Comparison of ENCODE assay signal across 8 mouse cellular contexts in genomic region chr15:84653979-84654966, GRCm38 (mm10). TPM values are rescaled to one million over a fixed set of nuclear protein-coding genes. Genes with fewer than 3 reads are reported as not detected.
DNase-seq lines count a peak whose midpoint lies in the region; ATAC-seq lines count a peak whose summit lies in the region.

No protein-coding gene starts in this region.

- peak overlapping the region; percentile 81 for H3K4me3 ChIP-seq in megakaryocyte, embryonic 14.5 days (replicated peaks)
- H3K4me3 ChIP-seq in embryonic facial prominence, embryonic 11.5 days (ENCODE audit: low read depth, low read length): peak overlapping the region; percentile 25
- peak overlapping the region; percentile 30; the same call in 1 of the 2 replicates for H3K4me3 ChIP-seq in liver, embryonic 12.5 days

- no peaks in the 10 kb centered on the region for H3K36me3 ChIP-seq in megakaryocyte, embryonic 14.5 days (replicated peaks; ENCODE audit: low read length)
- H3K36me3 ChIP-seq in embryonic facial prominence, embryonic 11.5 days (replicated peaks; ENCODE audit: control insufficient read depth, insufficient read depth, low read depth, low read length): no peaks in the 10 kb centered on the region
- no peaks in the 10 kb centered on the region for H3K36me3 ChIP-seq in liver, embryonic 12.5 days

- 3% methylated on average over 28 of the region's 28 CpGs for WGBS in embryonic facial prominence, embryonic 11.5 days
- 5% methylated on average over 28 of the region's 28 CpGs for WGBS in liver, embryonic 12.5 days (ENCODE audit: insufficient replicate concordance)

- peak overlapping the region; percentile 50 for H3K9ac ChIP-seq in embryonic facial prominence, embryonic 11.5 days (replicated peaks; ENCODE audit: low read length)
- no peak overlapping the region for H3K9ac ChIP-seq in liver, embryonic 12.5 days

- DNase-seq in embryonic facial prominence, embryonic 11.5 days (ENCODE audit: low spot score): peak; percentile 97
- DNase-seq in heart, adult 8-10 months (ENCODE audit: low spot score): peak; percentile 73
- peak; percentile 68 for DNase-seq in kidney, adult 18-20 months
- peak; percentile 93 for DNase-seq in neural tube, embryonic 10.5 days (ENCODE audit: extremely low spot score, low spot score)
- DNase-seq in thymus, adult 18-20 months: peak; percentile 50 to 62

- H3K9me3 ChIP-seq in megakaryocyte, embryonic 14.5 days: peaks cover 7% of the 10 kb centered on the region
- no peaks in the 10 kb centered on the region for H3K9me3 ChIP-seq in embryonic facial prominence, embryonic 11.5 days (replicated peaks; ENCODE audit: control insufficient read depth, low read length)
- no peaks in the 10 kb centered on the region for H3K9me3 ChIP-seq in liver, embryonic 12.5 days (replicated peaks)

- peaks cover 15% of the 10 kb centered on the region for H3K4me1 ChIP-seq in megakaryocyte, embryonic 14.5 days
- H3K4me1 ChIP-seq in embryonic facial prominence, embryonic 11.5 days (ENCODE audit: control insufficient read depth, insufficient read depth, low read length): peaks cover 9% of the 10 kb centered on the region
- no peaks in the 10 kb centered on the region for H3K4me1 ChIP-seq in liver, embryonic 12.5 days

- peaks cover 45% of the 10 kb centered on the region for H3K27me3 ChIP-seq in megakaryocyte, embryonic 14.5 days (replicated peaks)
- no peaks in the 10 kb centered on the region for H3K27me3 ChIP-seq in embryonic facial prominence, embryonic 11.5 days (ENCODE audit: control insufficient read depth, insufficient read depth, low read length)
- peaks cover 23% of the 10 kb centered on the region for H3K27me3 ChIP-seq in liver, embryonic 12.5 days (replicated peaks)

- peak overlapping the region; percentile 56 for H3K4me2 ChIP-seq in embryonic facial prominence, embryonic 11.5 days (ENCODE audit: low read depth, low read length)
- peak overlapping the region; percentile 44 for H3K4me2 ChIP-seq in liver, embryonic 12.5 days

- H3K27ac ChIP-seq in embryonic facial prominence, embryonic 11.5 days (replicated peaks; ENCODE audit: low read depth, low read length): peak overlapping the region; percentile 92
- H3K27ac ChIP-seq in liver, embryonic 12.5 days: peak overlapping the region; percentile 53

- ATAC-seq in megakaryocyte, adult 5-6 weeks (ENCODE audit: poor library complexity, severe bottlenecking): no peak
- peak; percentile 83 for ATAC-seq in embryonic facial prominence, embryonic 11.5 days (replicated peaks; ENCODE audit: insufficient number of reproducible peaks, low FRiP score, low TSS enrichment, low read depth)
- ATAC-seq in liver, embryonic 12.5 days: peak; percentile 61

RNA-seq across cellular contexts. Expression of gene Prr5, which starts 15.1 kb away (rescaled TPM):
- polyA plus RNA-seq in megakaryocyte, embryonic 14.5 days (2012; ENCODE audit: insufficient read depth, low replicate concordance): 6.3 and 8.8 TPM in 2 replicates
- total RNA-seq in megakaryocyte, adult 5-6 weeks (2015): 5.6 and 6.4 TPM in 2 replicates
- total RNA-seq in megakaryocyte, adult 5-6 weeks (2017): 4.4 and 5.4 TPM in 2 replicates
- 11.4 and 11.8 TPM in 2 replicates for polyA plus RNA-seq in embryonic facial prominence, embryonic 11.5 days (2014; fragmentation: Nextera tagmentation; extraction: Ambion mirVana)
- 1 to 10 TPM; 2.5 to 4.3 (median 3.1) TPM for total RNA-seq in heart, adult 8-10 months (2022)
- polyA plus RNA-seq in liver, embryonic 12.5 days (2016; fragmentation: Nextera tagmentation; extraction: Ambion mirVana): 12.6 and 14.1 TPM in 2 replicates

Comparison
In these comparisons a context has a peak if more than half of its experiments do, and no peak if none do; other contexts are left out.
1. H3K4me3 ChIP-seq: peak in every context shown above with its lines; median percentile 81 in megakaryocyte, embryonic 14.5 days; 30 in liver, embryonic 12.5 days; 25 in embryonic facial prominence, embryonic 11.5 days.